Mouse (Mus musculus) lung, adult 18-20 months (tissue): ENCODE measurements around the gene Fahd2a.
A peak's percentile ranks its signal among the peaks of the same experiment; 100 is the strongest.

Experiments used
- DNase-seq, 2 experiments: peaks; one replicate each; pipeline ENCODE4 v3.0.0; 2022; ENCODE audit warnings: mixed read lengths in 2 of 2

Fahd2a gene

GRCm38 (mm10) chr2:127430238-127430637, 14.1 kb downstream of the Fahd2a start:
- peak; percentile 10 to 15 for DNase-seq

- DNase-seq: no peak
These were observed 19.4 kb downstream of the Fahd2a start, which contains the start of gene Gpat2 for GRCm38 (mm10) chr2:127424977-127425376. Gene Gpat2, plus strand, starts transcription at chr2:127425199.

DNA sequence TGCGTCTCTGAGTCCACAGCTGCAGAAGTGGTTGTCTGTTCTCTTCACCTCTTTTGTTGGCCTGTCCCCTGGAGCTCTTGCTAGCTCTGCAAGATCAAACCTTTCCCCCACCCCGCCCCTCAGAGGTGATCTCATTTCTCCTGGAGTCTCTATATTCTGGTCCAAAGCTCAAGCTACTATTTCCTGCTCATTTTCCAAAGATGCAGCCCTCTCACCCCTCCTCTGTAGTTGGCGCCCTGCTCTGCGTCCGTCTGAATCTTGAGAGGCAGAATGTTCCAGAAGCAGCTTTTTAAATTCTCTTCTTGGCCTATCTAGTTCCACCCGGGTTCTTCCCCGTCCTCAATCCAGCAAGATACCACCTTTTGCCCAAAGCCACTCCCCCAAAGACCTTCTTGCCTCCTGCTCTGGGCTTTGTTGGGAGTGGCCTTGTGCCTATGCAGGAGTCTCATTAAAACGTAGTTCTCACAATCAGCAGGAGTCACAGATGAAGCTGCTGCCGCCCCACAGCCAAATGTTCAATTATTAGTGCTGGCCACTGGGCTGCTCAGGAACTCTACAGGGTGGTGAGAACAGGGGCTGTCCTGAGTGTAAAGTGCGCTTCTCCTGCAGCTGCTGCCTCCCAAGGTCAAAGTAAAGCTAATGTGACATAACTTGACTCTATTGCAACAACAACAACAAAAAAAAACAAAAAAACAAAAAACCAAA, 25.9 kb downstream of the Fahd2a start:
- no peak for DNase-seq

GRCm38 (mm10) chr2:127416706-127417105, 27.7 kb downstream of the Fahd2a start:
- no peak for DNase-seq

GRCm38 (mm10) chr2:127415806-127416205, 28.6 kb downstream of the Fahd2a start:
- DNase-seq: no peak

GRCm38 (mm10) chr2:127411126-127411525, 33.2 kb downstream of the Fahd2a start:
- DNase-seq: no peak

DNA sequence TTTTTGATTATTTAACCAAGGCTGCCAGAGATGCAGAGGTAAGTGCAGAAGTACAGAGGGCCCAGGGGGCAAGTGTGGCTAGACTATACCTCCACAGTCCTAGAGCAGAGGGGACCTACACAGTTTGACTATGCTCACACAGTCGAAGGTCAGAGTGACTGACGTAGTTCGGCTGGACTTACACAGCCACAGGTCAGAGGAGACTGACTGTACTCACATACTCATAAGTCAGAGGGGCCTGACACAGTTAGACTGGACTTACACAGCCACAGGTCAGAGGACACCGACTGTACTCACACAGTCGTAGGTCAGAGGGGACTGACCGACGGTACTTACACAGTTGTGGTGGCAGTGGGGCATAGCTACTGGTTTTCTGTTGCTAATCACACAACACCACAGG, 45.6 kb downstream of the Fahd2a start:
- no peak for DNase-seq

DNA sequence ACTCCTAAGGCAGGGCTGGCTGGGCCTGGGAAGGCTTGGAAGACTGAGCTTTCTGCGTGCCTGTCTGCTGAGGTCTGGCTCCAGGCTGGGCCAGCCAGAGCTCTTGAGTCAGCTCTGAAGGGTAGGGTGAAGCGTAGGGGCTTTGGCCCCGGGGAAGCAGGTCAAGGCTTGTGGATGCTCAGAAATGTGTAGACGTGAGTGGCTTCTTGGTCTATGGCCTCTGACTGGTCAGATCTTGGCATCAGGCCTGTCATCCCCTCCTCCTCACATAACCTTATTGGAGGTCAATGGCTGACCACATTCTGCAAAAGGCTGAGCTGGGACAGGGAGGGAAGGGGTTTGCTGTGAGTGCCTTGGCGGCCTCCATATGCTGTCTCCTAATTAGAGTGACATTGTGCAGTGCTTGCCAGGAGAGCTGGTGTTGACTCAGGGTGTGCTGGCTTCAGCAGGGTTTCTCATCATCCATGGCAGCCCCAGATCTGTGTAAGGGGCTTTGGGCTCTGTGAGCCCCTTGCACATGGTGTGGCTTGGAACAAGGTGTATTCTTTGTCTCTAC, 49.7 kb downstream of the Fahd2a start:
- DNase-seq: no peak

GRCm38 (mm10) chr2:127391323-127391722, 53.0 kb downstream of the Fahd2a start:
- DNase-seq: no peak

DNA sequence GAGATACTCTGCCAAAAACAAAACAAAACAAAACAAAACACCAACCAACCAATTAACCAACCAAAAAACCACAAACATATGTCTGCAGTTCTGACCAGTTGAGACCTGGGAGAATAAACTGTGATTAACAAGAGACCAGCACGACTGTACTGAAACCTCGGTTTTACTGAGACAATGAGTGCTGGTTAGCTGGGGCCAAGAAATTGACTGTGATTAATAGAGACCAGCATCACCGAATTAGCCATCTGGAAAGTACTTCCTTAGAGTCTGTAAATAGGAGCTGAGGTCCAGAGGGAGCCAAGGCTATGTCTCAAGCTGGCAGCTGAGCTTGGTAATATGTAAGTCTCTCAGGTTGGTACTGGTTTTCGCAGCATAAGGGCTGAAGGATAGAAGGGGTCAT, 53.5 kb downstream of the Fahd2a start:
- DNase-seq: no peak

DNA sequence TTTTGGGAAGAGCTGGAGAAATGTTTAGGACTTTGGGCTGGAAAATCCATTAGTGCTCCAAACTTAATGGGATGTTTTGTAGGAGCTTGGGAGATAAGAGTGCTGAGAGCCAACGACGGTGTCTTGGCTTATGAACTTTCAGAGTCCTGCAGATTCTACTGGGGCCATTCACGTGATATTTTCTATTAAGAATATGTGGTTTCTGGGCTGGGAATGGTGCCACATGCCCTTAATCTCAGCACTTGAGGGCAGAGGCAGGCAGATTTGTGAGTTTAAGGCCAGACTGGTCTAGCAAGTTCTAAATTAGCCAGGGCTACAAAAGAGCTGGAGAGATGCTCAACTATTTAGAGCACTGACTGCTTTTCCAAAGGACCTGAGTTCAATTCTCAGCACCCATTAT, 54.0 kb downstream of the Fahd2a start:
- DNase-seq: peak; percentile 12 to 29

DNA sequence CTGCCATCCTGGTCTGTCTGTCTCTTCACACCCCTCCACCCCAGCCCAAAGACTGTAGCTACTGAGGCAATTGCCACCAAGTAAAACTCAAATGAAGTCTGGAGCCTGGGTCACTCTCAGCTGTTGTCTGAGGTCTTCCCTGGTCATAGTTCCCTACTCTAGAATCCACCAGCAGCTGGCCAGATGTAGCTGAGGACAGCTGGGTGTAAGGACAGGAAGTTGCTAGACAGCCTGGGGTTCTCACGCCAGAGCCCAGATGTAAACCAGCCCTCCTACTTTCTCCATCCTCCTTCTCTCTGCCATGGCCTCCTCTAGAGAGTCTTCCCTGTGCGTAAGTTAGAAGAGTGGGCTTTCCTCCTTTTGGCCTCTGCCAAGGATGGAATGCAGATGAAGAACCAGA, 56.8 kb downstream of the Fahd2a start:
- DNase-seq: no peak
